Mouse (Mus musculus) ovary, postnatal 14 days (tissue): ENCODE measurements at regions not wholly inside any gene's neighbourhood (a gene's known extent, or its start where the extent isn't known, plus 50 kb on each side); places are given as distances from the start of the nearest gene placed in this dataset.

Source experiments
- DNase-seq: peaks from one replicate; pipeline ENCODE4 v3.0.0; 2022; ENCODE audit warnings: low spot score

DNA sequence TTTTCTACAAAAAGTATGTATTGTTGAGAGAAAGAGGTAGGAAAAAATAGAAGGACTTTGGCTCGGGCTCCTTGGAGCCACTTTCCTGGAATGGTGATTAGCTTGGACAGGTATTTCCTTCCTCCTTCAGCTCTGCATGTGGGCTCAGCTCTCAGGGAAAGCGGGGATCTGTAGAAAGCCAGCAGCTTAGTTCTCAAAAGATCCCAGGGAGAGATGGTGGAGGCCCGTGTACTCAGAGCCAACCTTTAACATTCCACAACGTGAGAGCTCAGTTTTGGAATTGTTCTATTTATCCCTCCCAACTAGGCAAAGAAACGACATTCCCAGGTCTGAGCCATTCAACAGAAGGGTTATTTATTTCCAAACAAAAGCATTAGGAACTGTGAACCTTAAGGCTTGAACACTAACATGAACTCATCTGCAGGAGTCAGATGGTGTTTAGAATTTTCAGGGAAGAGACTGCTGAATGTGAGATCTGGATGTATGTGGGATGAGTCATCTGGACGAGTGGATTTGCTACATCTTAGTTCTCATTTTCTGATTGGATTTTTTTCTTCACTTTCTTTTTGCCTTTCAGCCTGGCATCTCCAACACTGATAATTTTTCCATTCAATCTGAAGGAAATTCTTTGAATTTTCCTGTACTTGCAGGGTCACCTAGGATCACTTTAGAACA is 428.6 kb upstream of the Tnp1 start:
- no peak for DNase-seq

DNA sequence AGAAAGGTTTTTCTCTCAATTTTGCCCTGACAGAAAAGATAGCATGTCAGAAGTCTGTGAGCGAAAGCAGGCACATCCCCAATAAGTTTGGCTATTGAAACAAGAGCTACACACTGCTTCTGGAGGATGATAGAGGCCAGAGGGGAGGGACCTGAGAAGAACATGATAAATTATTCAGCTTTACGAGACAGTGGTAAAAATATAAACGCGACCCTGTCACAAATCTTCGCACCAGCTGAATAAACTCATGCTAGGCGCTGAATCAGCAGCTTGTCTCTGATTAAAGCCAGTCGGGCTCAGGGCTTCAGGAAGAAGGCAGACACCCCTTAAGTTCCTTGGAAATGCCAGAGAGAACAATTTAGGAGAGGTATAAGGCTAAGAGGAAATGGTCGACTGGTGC is 422.7 kb upstream of the Tnp1 start:
- no peak for DNase-seq

DNA sequence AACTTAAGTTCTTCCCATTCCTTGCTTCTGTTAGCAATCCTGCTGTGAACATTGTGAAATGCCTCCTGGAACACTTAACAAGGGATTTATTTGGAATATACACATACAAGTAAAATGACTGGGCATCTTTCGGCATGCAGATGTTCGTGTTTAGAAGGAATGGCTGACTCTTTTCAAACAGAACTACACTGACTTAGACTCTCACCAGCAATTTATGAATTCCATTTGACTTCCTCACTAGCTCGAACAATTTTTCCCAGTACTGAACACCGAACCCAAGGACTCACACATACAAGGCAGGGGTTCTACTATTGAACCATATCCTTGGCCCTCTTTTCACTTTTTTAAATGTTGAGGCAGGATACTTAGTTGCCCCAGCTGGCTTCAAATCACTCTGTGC is 412.4 kb upstream of the Tnp1 start:
- no peak for DNase-seq

DNA sequence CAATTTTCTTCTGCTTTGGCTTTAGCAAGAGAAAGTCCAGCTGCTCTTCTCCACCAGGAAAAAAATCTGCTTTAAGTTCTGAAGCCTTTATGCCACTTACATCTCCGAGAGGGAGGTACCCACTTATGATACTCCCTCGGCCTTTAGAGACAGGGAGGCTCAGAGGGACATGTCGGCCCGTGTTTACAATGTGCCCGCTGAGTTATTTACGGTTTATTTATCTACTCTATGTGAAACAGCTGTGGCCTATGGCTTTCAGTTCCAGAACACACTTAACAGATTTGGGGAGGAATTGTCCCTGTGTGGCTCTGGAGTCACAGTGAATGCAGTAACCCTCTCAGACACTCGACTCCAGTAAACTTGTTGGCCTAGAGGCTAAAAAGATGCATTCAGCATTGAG is 409.3 kb upstream of the Tnp1 start:
- DNase-seq = no peak

DNA sequence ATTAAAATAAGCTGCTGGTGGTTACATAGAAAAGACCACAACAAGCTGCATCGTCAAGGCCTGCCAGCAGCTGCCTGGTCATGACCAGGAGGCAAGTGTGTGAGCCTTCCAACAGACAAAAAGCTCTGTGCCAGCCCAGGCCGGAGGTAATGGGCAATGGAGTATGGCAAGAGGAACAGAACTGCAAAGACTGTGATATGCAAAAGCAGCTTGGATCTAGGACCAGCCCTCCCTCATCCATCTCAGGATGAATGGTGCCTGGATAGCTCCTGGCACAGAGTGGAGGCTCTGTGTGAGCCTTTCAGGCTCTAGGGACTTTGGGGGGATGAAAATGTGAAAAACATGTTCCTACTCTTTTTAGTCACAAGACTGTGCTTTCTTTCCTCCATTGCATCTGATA is 402.5 kb upstream of the Tnp1 start:
- DNase-seq = no peak

DNA sequence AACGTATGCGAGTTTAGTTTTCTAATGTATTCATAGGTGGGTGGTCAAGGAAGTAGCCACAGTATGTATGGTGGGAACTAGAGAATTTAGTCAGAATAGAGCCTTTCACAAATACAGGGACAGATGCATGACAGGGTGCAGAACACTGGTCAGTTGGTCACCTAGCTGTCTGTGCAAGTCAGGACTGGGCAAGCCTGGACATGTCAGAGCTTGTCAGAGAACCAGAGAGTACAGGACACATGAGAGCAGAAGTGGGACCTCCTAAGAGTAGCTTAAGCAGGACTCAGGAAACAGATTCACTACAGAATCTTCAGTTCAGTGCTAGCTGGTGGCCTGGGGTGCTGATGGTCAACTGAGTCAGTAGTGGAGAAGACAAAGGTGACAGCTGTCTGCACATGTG is 395.7 kb upstream of the Tnp1 start:
- no peak for DNase-seq

DNA sequence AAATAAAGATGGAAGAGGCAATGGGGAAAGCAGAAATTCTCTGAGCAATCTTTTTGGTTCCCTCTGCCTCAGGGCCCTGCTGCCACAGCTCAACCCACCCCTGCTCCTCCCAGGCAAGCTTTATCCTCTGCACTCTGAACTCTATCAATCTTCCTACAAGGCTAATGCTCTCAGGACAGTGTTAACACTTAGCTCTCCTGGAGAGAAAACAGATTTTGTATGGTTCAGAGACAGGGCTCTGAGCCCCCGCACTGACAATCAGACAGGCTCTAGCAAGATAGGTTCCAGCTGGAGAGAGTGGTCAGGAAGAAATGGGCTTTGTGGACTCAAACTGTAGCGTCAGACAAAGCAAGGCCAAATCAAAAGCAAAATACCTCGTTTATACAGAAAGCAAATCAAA is 383.5 kb upstream of the Tnp1 start:
- no peak for DNase-seq

DNA sequence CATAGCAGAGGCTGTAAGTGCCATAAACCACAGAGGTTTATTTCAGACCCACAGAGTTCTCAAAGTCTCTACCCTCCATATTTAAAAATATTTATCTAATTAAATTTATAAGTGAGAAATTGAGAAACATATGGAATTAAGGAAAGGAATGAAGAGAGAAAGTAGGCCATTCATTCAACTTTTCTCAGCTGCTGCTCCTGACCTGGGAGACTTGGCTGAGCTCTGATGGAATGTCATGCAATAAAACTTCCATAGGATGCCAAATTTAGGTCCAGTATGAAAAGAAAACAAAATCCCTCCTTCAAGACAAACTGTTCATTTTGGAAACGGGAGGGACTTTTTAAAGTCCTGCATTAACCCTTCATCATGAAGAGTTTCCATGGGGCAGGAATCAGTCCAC is 379.3 kb upstream of the Tnp1 start:
- DNase-seq = no peak

DNA sequence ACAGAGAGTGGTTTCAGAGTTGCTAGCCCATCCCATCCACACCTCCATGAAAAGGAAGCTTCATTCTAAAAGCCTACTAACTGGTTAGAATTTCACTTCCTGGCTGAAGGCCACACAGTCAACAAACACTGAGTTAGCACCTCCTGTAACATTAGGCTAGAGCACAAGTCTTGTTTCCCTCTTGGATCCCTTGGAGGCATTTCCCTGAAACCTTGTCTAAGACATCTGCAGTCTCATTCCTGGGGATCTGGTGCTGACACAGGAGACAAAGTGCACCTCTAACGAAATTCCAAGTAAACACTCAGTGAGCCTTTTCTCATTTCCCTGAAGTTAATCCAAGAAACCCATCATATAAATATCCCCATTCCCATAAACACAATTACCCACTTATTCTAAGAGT is 378.8 kb upstream of the Tnp1 start:
- DNase-seq = no peak

DNA sequence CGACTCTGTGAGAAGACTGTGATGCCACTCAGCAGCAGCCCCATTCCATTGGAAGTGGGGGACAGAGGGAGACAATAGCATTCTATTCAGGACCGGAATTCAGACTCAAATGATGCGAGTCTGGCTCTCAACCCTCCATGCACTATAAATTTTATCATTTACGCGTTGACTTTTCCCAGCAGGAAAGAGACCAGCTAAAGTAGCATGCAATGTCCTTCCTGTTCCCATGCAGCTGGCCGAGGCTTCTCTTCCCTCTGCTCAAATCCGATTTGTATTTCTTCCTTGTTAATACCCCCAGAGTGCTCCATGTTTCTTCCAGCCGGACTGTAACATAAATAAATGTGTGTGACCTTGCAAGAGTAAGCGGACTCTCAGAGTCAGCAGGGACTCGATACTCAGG is 376.4 kb upstream of the Tnp1 start:
- DNase-seq = no peak

DNA sequence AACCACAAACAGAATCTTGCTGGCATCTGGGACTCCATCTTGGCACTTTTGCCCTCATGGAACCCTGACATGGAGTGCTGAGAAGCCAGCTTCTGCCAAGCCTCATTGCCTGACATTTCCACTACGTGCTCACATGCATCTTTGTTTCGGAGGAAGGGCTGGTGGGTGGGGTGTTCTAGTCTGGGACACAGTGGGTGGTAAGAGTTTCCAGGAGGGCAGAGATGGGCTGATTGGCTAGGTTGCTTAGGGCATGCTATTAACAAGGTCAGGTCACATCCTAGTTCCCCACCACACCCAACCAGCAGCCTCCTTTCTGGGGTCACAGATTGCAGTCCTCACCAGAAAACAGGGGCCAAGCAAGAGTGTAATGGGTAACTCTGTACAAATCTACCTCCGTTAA is 374.3 kb upstream of the Tnp1 start:
- no peak for DNase-seq

DNA sequence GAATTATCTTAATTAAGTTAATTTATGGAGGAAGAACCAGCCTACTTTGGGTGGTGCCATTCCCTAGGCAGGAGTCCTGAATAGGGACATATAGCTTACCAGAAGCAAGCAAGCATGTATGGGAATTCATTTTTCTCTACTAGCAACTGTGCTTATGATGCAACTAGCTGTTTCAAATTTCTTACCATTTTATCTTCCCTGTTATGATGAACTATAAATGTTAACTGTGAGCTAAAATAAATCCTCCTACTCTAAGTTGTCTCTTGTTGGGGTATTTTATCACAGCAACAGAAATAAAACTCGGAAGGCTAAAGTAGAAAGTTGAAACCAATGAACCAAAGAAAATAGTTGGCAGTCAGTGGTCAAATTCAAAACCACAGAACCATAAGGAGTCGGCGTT is 373.5 kb upstream of the Tnp1 start:
- no peak for DNase-seq

DNA sequence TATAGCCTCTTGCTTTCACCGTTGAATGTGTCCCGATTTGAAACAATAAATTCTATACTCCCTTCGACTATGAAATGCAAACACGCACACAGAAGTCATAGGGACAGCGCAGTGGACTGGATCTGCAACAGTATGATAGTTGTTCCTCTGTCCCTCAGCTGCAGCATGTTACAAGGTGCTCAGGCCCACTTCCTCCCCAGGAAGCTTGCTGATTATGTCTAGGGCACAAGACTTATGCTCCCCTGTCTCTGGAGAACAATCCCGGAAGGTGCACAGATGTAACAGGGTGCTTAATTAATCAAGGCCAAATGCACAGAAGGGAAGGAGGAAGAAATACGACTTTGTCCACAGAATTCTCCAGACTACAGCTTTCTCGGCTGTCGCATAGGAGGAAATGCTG is 365.9 kb upstream of the Tnp1 start:
- DNase-seq = no peak

DNA sequence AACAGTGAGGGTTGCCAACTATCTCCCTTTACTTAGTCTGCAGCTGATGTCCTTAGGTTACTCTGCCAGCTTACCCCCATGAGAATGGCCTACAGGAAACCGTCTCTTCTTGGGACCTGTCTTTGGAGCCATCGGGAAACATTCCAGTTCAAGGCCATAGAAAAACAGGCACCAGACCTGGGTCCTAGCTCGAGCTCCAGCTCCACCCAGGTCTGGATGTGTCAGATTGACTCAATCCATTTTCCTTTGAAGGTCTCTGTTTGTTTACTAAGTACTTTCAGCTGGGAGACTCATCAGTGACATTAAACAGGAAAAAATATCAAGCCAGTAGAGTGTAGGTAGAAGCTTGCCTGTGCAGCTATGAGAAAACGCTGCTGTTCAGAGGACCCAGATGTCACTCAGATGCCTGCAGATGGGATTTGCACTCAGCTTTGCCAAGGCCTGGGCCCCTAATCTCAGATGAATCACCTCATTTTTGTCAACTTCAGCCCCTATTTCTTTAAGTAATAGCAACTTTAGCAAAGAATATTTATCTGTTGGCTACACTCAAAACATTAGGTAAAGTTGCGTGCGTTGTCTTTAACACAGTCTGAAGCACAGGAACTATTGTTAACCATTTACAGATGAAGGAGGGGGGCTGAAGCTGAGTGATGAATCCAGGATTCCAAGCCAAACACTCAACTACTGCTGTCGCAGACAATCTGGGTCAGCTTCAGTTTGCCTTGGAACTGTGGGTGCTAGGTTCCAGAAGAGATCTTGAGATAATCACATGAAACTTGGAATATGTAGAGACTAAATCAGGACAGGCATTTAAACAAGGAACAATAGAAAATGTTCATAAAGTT is 359.0 kb upstream of the Tnp1 start:
- no peak for DNase-seq

DNA sequence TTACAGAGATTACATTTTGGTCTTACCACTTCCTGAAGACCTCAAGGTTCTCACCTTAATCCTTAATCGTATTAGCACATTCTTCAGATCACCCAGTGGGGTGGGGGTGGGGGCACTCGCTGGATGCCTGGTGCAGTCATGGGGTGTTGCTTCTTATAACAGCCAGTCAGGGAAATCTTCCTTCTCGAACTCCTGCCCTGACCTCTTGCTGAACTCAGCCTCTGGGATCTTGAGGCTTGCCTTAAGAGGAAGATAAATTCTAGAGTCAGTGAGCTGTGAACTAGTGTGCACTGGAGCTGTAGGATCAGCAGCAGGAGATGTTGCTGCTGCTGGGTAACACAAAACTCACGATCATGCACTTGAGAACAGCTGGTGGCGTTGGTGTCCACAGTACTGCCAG is 352.5 kb upstream of the Tnp1 start:
- no peak for DNase-seq

DNA sequence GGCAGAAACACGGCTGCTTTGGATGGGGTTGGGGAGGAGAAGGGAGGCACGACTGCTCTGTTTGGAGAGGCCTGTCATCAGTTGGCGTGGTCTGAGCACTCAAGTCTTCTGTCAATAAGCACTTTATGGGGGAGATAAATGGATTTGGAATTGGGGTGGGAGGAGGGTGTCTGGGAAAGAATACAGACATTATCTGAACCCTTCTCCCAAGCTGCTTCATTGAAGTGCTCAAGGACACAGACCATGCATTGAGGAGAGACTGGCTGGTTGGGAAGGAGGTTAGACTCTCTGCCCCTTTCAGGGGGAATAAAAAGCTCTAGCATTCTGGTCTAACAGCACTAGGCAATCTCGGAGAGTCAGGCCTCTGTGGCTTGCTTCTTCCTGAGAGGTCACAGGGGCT is 350.1 kb upstream of the Tnp1 start:
- DNase-seq = no peak

DNA sequence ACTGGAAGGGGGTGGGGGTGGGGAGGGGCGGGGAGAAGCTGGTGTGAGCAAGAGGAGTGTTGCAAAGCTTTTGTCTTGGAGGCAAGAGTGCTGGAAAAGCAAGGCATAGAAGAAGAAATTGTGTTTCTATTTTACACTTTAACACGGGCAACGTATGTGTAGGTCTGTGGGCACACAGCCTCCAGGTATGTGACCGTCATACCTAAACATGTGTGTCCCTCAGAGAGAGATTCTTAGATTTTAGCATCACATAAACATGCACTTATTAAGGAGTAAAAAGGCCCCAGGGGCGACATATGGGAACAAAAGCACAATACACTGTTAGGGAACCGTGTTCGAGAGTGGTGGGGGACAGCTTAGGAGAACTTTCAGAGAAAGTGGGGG is 348.6 kb upstream of the Tnp1 start:
- DNase-seq = no peak

DNA sequence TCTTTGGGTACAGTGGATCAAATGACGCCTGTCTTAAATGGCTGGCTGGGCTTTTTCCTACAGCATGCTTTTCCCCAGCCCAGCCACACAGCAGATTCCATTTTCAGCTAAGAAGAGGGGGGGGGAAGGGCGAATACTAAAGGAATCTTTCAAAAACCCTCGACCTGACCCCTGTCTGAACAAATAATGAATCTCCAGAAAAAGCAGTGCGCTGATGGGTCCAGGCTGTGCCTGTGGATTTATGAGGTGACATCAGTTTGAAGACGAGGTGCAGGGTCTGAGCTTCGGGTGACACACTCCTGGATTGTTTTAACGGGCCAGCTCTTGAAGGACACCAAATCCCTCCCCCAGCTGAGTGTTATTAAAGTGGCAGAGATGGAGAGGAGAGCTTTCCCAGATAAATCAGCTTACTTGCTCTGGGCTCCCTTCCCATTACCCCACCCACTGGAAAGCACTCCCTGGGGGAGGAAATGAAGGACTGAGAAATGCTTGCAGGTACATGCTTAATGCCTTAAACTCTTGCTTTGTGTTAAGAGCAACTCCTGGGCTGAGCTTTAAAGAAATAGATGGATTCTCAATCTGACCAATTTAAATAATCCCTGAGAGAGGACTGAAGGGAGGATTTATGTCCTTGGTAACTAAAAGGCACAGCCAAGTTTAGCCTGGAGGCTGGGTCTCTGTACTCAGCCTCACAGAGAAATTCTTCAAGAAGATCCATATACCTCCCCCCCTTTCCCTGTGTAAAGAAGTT is 348.0 kb upstream of the Tnp1 start:
- DNase-seq = peak; percentile 25

DNA sequence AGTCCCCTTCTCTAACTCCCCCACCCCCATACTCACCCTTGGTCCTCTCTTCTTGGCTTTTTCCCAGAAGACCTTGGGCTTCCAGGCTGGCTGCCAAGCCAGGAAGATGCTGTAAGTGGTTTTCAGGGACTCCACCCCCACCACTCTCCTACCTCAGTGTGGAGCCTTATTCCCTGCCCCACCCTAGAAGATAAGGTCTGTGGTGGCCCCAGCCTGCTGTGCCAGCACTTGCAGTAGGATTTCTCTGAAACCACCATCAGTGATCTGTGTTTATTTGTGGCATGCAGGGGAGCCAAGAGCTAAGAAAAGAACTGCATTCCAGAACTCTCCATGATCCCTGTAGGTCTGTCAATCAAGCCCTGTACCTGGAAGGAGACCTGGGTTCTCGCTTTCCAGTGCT is 346.4 kb upstream of the Tnp1 start:
- DNase-seq = peak; percentile 49

DNA sequence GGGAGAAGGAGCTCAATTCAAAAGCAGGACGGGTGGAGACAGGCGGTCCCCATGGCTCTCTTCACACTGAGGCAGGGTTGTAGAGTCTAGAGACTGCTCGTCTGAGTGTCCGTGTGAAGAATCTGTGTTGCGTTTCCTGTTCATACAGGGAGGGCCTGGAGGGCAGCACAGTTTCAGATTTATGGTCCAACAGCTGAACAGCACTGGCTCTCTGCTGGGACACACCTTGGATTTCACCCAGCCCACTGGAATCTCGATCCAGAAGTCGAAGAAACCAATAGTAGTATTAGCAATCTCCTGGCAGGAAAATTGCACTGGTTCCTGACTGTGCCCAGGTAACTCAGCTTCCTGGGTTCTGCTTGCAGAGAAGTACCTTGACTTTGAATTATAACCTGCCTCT is 345.6 kb upstream of the Tnp1 start:
- no peak for DNase-seq

DNA sequence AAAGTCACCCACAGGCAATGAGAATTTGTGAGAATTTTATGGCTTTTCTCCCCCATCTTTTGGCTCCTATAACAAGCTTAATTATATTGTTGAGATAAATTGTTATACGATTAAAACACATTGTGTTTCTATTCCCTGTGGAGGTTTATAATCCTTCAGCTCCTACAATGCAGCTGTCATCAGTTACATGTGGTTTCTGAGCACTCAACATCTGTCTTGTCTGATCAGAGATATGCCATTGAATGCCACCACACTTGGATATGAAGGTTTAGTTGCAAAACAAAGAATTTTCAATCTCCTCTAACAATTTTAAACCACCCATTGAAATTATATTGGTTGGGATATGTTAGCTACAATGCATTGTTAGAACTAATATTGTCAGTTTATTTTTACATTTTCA is 338.7 kb upstream of the Tnp1 start:
- no peak for DNase-seq

DNA sequence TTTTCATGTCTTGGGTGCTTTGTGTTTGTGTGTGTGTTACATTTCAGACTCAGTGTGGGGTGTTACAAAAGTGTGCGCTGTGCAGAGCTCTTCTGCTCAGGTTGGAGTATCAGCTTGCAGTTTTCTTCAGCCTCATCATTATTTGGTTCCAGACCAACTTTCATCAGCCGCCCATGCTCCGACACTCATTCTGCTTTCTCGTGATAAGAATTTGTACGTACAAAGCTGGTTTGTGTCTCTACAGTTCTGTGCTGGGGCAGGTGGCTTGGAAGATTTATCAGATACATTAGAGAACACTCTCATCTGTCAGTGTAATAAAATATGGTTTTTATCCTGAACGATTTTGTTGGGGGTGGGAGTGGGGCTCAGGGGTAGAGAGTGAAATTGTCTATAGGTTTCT is 332.8 kb upstream of the Tnp1 start:
- no peak for DNase-seq

DNA sequence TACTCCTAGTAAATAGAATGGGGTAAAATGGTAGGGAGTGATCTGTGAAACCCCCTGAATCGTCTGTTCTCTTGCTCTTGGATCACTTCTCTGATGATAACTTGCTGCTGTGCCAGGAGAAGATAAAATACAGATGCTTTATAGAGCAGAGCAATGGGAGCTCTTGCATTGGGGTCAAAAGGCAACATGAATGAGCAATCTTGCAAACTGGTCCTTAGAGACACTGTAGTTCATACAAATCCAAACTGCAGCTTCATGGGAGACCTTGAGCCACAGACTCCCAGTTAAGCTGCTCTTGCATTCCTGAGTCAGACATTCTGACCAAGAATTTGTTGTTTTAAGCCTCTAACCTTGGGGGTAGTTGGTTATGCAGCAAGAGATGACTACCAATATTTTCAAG is 328.9 kb upstream of the Tnp1 start:
- no peak for DNase-seq
